Mouse (Mus musculus): Measurements from ENCODE around the gene Rimbp3.
A peak's percentile ranks its signal among the peaks of the same experiment; 100 is the strongest.
"Not testable (repeated sequence)": the region's sequence is repeated elsewhere in the genome, so short reads cannot be mapped to it uniquely, and the experiment has no call there.

Gene Rimbp3

GRCm38 (mm10) chr16:17208389-17209361 lies at the start of gene Rimbp3:
TSS of gene Rimbp3 (plus strand) at chr16:17208603.
- DNase-seq (ENCODE audit: low read depth, low spot score): peak; percentile 72

GRCm38 (mm10) chr16:17165478-17165877 lies 42.9 kb upstream of the Rimbp3 start:
- DNase-seq (ENCODE audit: low read depth, low spot score): not testable (repeated sequence)

GRCm38 (mm10) chr16:17167179-17167578 lies 41.2 kb upstream of the Rimbp3 start:
- no peak for DNase-seq (ENCODE audit: low read depth, low spot score)

GRCm38 (mm10) chr16:17168049-17168448 lies 40.4 kb upstream of the Rimbp3 start:
- DNase-seq (ENCODE audit: low read depth, low spot score): no peak

- DNase-seq (ENCODE audit: low read depth, low spot score): no peak
Measured at GRCm38 (mm10) chr16:17175765-17176164, 32.6 kb upstream of the Rimbp3 start.

GRCm38 (mm10) chr16:17177623-17178170 lies 30.7 kb upstream of the Rimbp3 start:
- no peak for DNase-seq (ENCODE audit: low read depth, low spot score)

GRCm38 (mm10) chr16:17179706-17180105 lies 28.7 kb upstream of the Rimbp3 start:
- no peak for DNase-seq (ENCODE audit: low read depth, low spot score)

- no peak for DNase-seq (ENCODE audit: low read depth, low spot score)
Measured at GRCm38 (mm10) chr16:17181382-17181781, 27.0 kb upstream of the Rimbp3 start.

GRCm38 (mm10) chr16:17182136-17182535 lies 26.3 kb upstream of the Rimbp3 start:
- DNase-seq (ENCODE audit: low read depth, low spot score): no peak

GRCm38 (mm10) chr16:17183003-17183402 lies 25.4 kb upstream of the Rimbp3 start:
- DNase-seq (ENCODE audit: low read depth, low spot score): no peak

- DNase-seq (ENCODE audit: low read depth, low spot score): no peak
Measured at GRCm38 (mm10) chr16:17185475-17185874, 22.9 kb upstream of the Rimbp3 start.

GRCm38 (mm10) chr16:17193823-17194222 lies 14.6 kb upstream of the Rimbp3 start:
- DNase-seq (ENCODE audit: low read depth, low spot score): no peak

- DNase-seq (ENCODE audit: low read depth, low spot score): peak; percentile 53
Measured at GRCm38 (mm10) chr16:17200121-17200952, 8.1 kb upstream of the Rimbp3 start.

- peak; percentile 91 for DNase-seq (ENCODE audit: low read depth, low spot score)
Measured at GRCm38 (mm10) chr16:17200953-17201707, 7.3 kb upstream of the Rimbp3 start.

- peak; percentile 88 for DNase-seq (ENCODE audit: low read depth, low spot score)
Measured at GRCm38 (mm10) chr16:17201977-17202376, 6.4 kb upstream of the Rimbp3 start.

GRCm38 (mm10) chr16:17202549-17202948 lies 5.9 kb upstream of the Rimbp3 start, which contains the start of gene Ube2l3:
TSS of gene Ube2l3 (minus strand) at chr16:17202649.
- DNase-seq (ENCODE audit: low read depth, low spot score): no peak

GRCm38 (mm10) chr16:17204990-17205389 lies 3.4 kb upstream of the Rimbp3 start:
- DNase-seq (ENCODE audit: low read depth, low spot score): peak; percentile 74

GRCm38 (mm10) chr16:17209404-17209960 lies 1.1 kb downstream of the Rimbp3 start:
- no peak for DNase-seq (ENCODE audit: low read depth, low spot score)

- DNase-seq (ENCODE audit: low read depth, low spot score): no peak
Measured at GRCm38 (mm10) chr16:17209981-17210838, 1.8 kb downstream of the Rimbp3 start.

Measured in 3T3-L1 (cell line).